Mouse (Mus musculus) neural tube, embryonic 12.5 days (tissue): Measurements from ENCODE around the gene Scyl2. TPM values are rescaled to one million over a fixed set of nuclear protein-coding genes. Genes with fewer than 3 reads are reported as not detected.
A peak's percentile ranks its signal among the peaks of the same experiment; 100 is the strongest.
"Not testable (repeated sequence)": the region's sequence is repeated elsewhere in the genome, so short reads cannot be mapped to it uniquely, and the experiment has no call there.

Experiments used
- ATAC-seq: fragments of 200-750 bp; cut with Nextera tagmentation; 2 replicates; pipeline ENCODE4 v1.8.0; 2017; ENCODE audit warnings: low read depth, mild to moderate bottlenecking, moderate TSS enrichment, moderate library complexity; ENCODE audit not compliant: low FRiP score
- H3K27ac ChIP-seq: fragments of 300-500 bp; sonication (generic); 2 replicates; pipeline ENCODE4 v1.5.1; 2016
- H3K27me3 ChIP-seq: fragments of 300-500 bp; sonication (generic); replicated peaks from 2 replicates; pipeline ENCODE4 v1.6.1; 2016; ENCODE audit warnings: mild to moderate bottlenecking
- H3K36me3 ChIP-seq: fragments of 300-500 bp; sonication (generic); 2 replicates; pipeline ENCODE4 v1.6.1; 2016; ENCODE audit warnings: mild to moderate bottlenecking
- H3K4me1 ChIP-seq: fragments of 300-500 bp; sonication (generic); 2 replicates; pipeline ENCODE4 v1.6.1; 2016
- H3K4me2 ChIP-seq: fragments of 300-500 bp; sonication (generic); replicated peaks from 2 replicates; pipeline ENCODE4 v1.6.1; 2016; ENCODE audit warnings: mild to moderate bottlenecking
- H3K4me3 ChIP-seq: fragments of 300-500 bp; sonication (generic); 2 replicates; pipeline ENCODE4 v1.5.1; 2016
- H3K9ac ChIP-seq: fragments of 300-500 bp; sonication (generic); 2 replicates; pipeline ENCODE4 v1.6.1; 2016; ENCODE audit warnings: mild to moderate bottlenecking
- H3K9me3 ChIP-seq: fragments of 300-500 bp; sonication (generic); 2 replicates; pipeline ENCODE4 v1.6.1; 2016; ENCODE audit warnings: mild to moderate bottlenecking
- WGBS: fragments of 180-500 bp; shearing (Covaris S2); methylation state at CpG from one replicate; pipeline ENCODE4 v1.1.7; 2016; 5-methylcytosine and 5-hydroxymethylcytosine counted together
- polyA plus RNA-seq: library from polyadenylated mRNA; unstranded; fragments of >200 nt; fragmentation: Nextera tagmentation; extraction: Ambion mirVana; gene quantifications from 2 replicates; pipeline ENCODE4 v1.2.1, GENCODE M21; 2016

The Scyl2 gene
- polyA plus RNA-seq, 1 experiment from 2014 or later, result 11.3 TPM

GRCm38 (mm10) chr10:89676609-89677008, 9.5 kb downstream of the Scyl2 start:
- H3K4me3 ChIP-seq, result no peak overlapping the region
- no peaks in the 10 kb centered on the region for H3K9me3 ChIP-seq
- H3K4me2 ChIP-seq, result no peak overlapping the region
- WGBS, result 62% methylated on average over 4 of the region's 4 CpGs
- H3K4me1 ChIP-seq, result no peaks in the 10 kb centered on the region
- no peak overlapping the region for H3K27ac ChIP-seq
- no peak for ATAC-seq
- H3K9ac ChIP-seq, result no peak overlapping the region
- no peaks in the 10 kb centered on the region for H3K36me3 ChIP-seq
- H3K27me3 ChIP-seq, result no peaks in the 10 kb centered on the region

- not testable (repeated sequence) for ATAC-seq, H3K4me1 ChIP-seq, H3K27ac ChIP-seq, H3K4me3 ChIP-seq, H3K9ac ChIP-seq, H3K36me3 ChIP-seq, H3K4me2 ChIP-seq, H3K27me3 ChIP-seq, H3K9me3 ChIP-seq
- WGBS, result 94% methylated on average over 5 of the region's 5 CpGs
These were observed 15.7 kb downstream of the Scyl2 start for GRCm38 (mm10) chr10:89670371-89670770.

GRCm38 (mm10) chr10:89667571-89667970, 18.5 kb downstream of the Scyl2 start:
- Histone ChIP-seq H3K9ac (no peak overlapping the region), H3K4me2 (no peak overlapping the region), H3K27ac (no peak overlapping the region), H3K36me3 (peaks cover 7% of the 10 kb centered on the region; the same call in 1 of the 2 replicates), H3K4me1 (no peaks in the 10 kb centered on the region), H3K9me3 (no peaks in the 10 kb centered on the region), H3K4me3 (no peak overlapping the region), H3K27me3 (no peaks in the 10 kb centered on the region)
- ATAC-seq, result no peak
- WGBS, result 83% methylated on average over 7 of the region's 7 CpGs

- Histone ChIP-seq H3K4me3 (no peak overlapping the region), H3K27me3 (no peaks in the 10 kb centered on the region), H3K27ac (no peak overlapping the region), H3K9me3 (no peaks in the 10 kb centered on the region), H3K9ac (no peak overlapping the region), H3K36me3 (peaks cover 15% of the 10 kb centered on the region), H3K4me1 (no peaks in the 10 kb centered on the region), H3K4me2 (no peak overlapping the region)
- ATAC-seq, result no peak
- 93% methylated on average over 9 of the region's 9 CpGs for WGBS
These were observed 20.4 kb downstream of the Scyl2 start for GRCm38 (mm10) chr10:89665679-89666078.

- Histone ChIP-seq H3K4me1 (no peaks in the 10 kb centered on the region), H3K9me3 (no peaks in the 10 kb centered on the region), H3K4me2 (no peak overlapping the region), H3K27me3 (no peaks in the 10 kb centered on the region), H3K9ac (no peak overlapping the region), H3K27ac (no peak overlapping the region), H3K4me3 (no peak overlapping the region), H3K36me3 (peaks cover 16% of the 10 kb centered on the region)
- 94% methylated on average over 8 of the region's 8 CpGs for WGBS
- no peak for ATAC-seq
These were observed 21.0 kb downstream of the Scyl2 start for GRCm38 (mm10) chr10:89664977-89665645.

- no peak overlapping the region for H3K9ac ChIP-seq
- no peaks in the 10 kb centered on the region for H3K27me3 ChIP-seq
- no peak overlapping the region for H3K4me3 ChIP-seq
- H3K9me3 ChIP-seq, result no peaks in the 10 kb centered on the region
- no peak overlapping the region for H3K27ac ChIP-seq
- H3K36me3 ChIP-seq, result peaks cover 64% of the 10 kb centered on the region
- H3K4me2 ChIP-seq, result no peak overlapping the region
- no peak for ATAC-seq
- H3K4me1 ChIP-seq, result no peaks in the 10 kb centered on the region
- 91% methylated on average over 5 of the region's 5 CpGs for WGBS
These were observed 29.7 kb downstream of the Scyl2 start for GRCm38 (mm10) chr10:89656366-89656765.

GRCm38 (mm10) chr10:89652912-89653311, 33.2 kb downstream of the Scyl2 start:
- Histone ChIP-seq H3K27ac (no peak overlapping the region), H3K36me3 (peaks cover 62% of the 10 kb centered on the region), H3K4me1 (no peaks in the 10 kb centered on the region), H3K4me3 (no peak overlapping the region), H3K4me2 (no peak overlapping the region), H3K9me3 (no peaks in the 10 kb centered on the region), H3K9ac (no peak overlapping the region), H3K27me3 (no peaks in the 10 kb centered on the region)
- 89% methylated on average over 8 of the region's 8 CpGs for WGBS
- no peak for ATAC-seq

GRCm38 (mm10) chr10:89651691-89652090, 34.4 kb downstream of the Scyl2 start:
- Histone ChIP-seq H3K9me3 (no peaks in the 10 kb centered on the region), H3K4me2 (no peak overlapping the region), H3K4me3 (no peak overlapping the region), H3K4me1 (no peaks in the 10 kb centered on the region), H3K9ac (no peak overlapping the region), H3K27me3 (no peaks in the 10 kb centered on the region), H3K36me3 (peaks cover 58% of the 10 kb centered on the region), H3K27ac (no peak overlapping the region)
- 89% methylated on average over 1 of the region's 1 CpGs for WGBS
- ATAC-seq, result no peak

- no peaks in the 10 kb centered on the region for H3K4me1 ChIP-seq
- no peak for ATAC-seq
- H3K36me3 ChIP-seq, result peaks cover 63% of the 10 kb centered on the region
- H3K9me3 ChIP-seq, result no peaks in the 10 kb centered on the region
- H3K27ac ChIP-seq, result no peak overlapping the region
- no peaks in the 10 kb centered on the region for H3K27me3 ChIP-seq
- H3K4me2 ChIP-seq, result no peak overlapping the region
- 87% methylated on average over 9 of the region's 9 CpGs for WGBS
- H3K4me3 ChIP-seq, result no peak overlapping the region
- no peak overlapping the region for H3K9ac ChIP-seq
These were observed 39.2 kb downstream of the Scyl2 start for GRCm38 (mm10) chr10:89646918-89647317.

GRCm38 (mm10) chr10:89637001-89637400, 49.1 kb downstream of the Scyl2 start:
- no peaks in the 10 kb centered on the region for H3K9me3 ChIP-seq
- H3K27ac ChIP-seq, result no peak overlapping the region
- 92% methylated on average over 3 of the region's 3 CpGs for whole genome bisulfite sequencing
- H3K36me3 ChIP-seq, result peaks cover 26% of the 10 kb centered on the region
- H3K9ac ChIP-seq, result no peak overlapping the region
- ATAC-seq, result no peak
- no peak overlapping the region for H3K4me2 ChIP-seq
- no peak overlapping the region for H3K4me3 ChIP-seq
- H3K4me1 ChIP-seq, result no peaks in the 10 kb centered on the region
- H3K27me3 ChIP-seq, result no peaks in the 10 kb centered on the region

GRCm38 (mm10) chr10:89635018-89635417, 51.1 kb downstream of the Scyl2 start:
- H3K36me3 ChIP-seq, result peaks cover 6% of the 10 kb centered on the region
- ATAC-seq, result 0 out of 2 replicates have a peak, but pooled peaks have one; percentile 29
- no peaks in the 10 kb centered on the region for H3K4me1 ChIP-seq
- H3K9ac ChIP-seq, result no peak overlapping the region
- no peaks in the 10 kb centered on the region for H3K27me3 ChIP-seq
- no peak overlapping the region for H3K4me3 ChIP-seq
- no peak overlapping the region for H3K4me2 ChIP-seq
- WGBS, result 88% methylated on average over 5 of the region's 5 CpGs
- no peak overlapping the region for H3K27ac ChIP-seq
- no peaks in the 10 kb centered on the region for H3K9me3 ChIP-seq

GRCm38 (mm10) chr10:89633736-89634426, 52.2 kb downstream of the Scyl2 start:
- WGBS, result 92% methylated on average over 7 of the region's 7 CpGs
- no peak for ATAC-seq
- Histone ChIP-seq H3K4me2 (no peak overlapping the region), H3K4me3 (no peak overlapping the region), H3K4me1 (no peaks in the 10 kb centered on the region), H3K36me3 (peaks cover 3% of the 10 kb centered on the region; the same call in 1 of the 2 replicates), H3K9ac (no peak overlapping the region), H3K27me3 (no peaks in the 10 kb centered on the region), H3K9me3 (no peaks in the 10 kb centered on the region), H3K27ac (no peak overlapping the region)

- Histone ChIP-seq H3K4me2 (no peak overlapping the region), H3K9me3 (no peaks in the 10 kb centered on the region), H3K27me3 (no peaks in the 10 kb centered on the region), H3K9ac (no peak overlapping the region), H3K27ac (no peak overlapping the region), H3K4me1 (no peaks in the 10 kb centered on the region), H3K4me3 (no peak overlapping the region), H3K36me3 (no peaks in the 10 kb centered on the region)
- ATAC-seq, result no peak
- WGBS, result 89% methylated on average over 4 of the region's 4 CpGs
These were observed 53.0 kb downstream of the Scyl2 start for GRCm38 (mm10) chr10:89633121-89633520.
